Mouse (Mus musculus): ENCODE measurements around the gene Tssc4. TPM values are rescaled to one million over a fixed set of nuclear protein-coding genes. Genes with fewer than 3 reads are reported as not detected.

Tssc4 gene
- total and polyA plus RNA-seq, 3 experiments, result 75.6 to 76.9 TPM; not detected in 1

DNA sequence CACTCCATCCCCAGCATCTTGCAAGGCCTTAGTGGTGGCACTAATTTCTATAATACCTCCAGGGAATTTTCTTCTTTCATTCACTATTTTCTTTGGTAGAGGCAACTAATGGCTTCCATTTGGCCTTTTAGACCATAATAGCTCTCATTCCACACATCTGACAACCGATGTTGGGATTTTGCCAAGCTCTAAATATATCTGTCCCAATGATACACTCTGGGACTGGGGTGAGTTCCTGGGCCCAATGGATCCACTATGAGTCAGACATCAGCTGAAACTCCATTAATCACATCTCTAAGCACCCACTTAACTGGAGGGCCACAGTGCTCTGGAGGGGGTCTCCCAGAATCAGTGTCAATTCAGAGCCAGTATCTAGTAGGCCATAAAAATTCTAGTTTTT lies 37.2 kb upstream of the Tssc4 start:
- H3K4me3 ChIP-seq (ENCODE audit: control insufficient read depth in 1 of 2, insufficient read depth in 1 of 2, low read depth in 2 of 2, low read length in 2 of 2), result no peak overlapping the region
- no peak overlapping the region for H3K27ac ChIP-seq (ENCODE audit: control insufficient read depth, low read depth, low read length)
- TF ChIP-seq MAX (IDR thresholded peaks at IDR 0.05; ENCODE audit: low read length) (no peak), MXI1 (IDR thresholded peaks at IDR 0.05; ENCODE audit: low read depth, low read length) (no peak), MAZ (IDR thresholded peaks at IDR 0.05; ENCODE audit: low read depth, low read length) (no peak)
- no peaks in the 10 kb centered on the region for H3K9me3 ChIP-seq (replicated peaks; ENCODE audit: insufficient read depth, low read length)
- peaks cover 0 to 14% of the 10 kb centered on the region in 2 experiments; a peak in 3 of 4 replicates for H3K36me3 ChIP-seq (ENCODE audit: control insufficient read depth in 1 of 2, insufficient read depth in 2 of 2, low read length in 2 of 2)
- no peak overlapping the region for H3K9ac ChIP-seq (ENCODE audit: control insufficient read depth, low read depth, low read length, poor library complexity, severe bottlenecking)
- no peaks in the 10 kb centered on the region for H3K79me2 ChIP-seq (ENCODE audit: control insufficient read depth, insufficient read depth, low read length, poor library complexity)
- H3K4me1 ChIP-seq (ENCODE audit: control insufficient read depth in 1 of 2, insufficient read depth in 2 of 2, low read length in 2 of 2), result peaks cover 7 to 12% of the 10 kb centered on the region in 2 experiments; a peak in 3 of 4 replicates
- no peak for DNase-seq (ENCODE audit: low read depth, low spot score)
- no peaks in the 10 kb centered on the region for H3K27me3 ChIP-seq (ENCODE audit: control insufficient read depth in 1 of 2, insufficient read depth in 2 of 2, low read length in 2 of 2)

DNA sequence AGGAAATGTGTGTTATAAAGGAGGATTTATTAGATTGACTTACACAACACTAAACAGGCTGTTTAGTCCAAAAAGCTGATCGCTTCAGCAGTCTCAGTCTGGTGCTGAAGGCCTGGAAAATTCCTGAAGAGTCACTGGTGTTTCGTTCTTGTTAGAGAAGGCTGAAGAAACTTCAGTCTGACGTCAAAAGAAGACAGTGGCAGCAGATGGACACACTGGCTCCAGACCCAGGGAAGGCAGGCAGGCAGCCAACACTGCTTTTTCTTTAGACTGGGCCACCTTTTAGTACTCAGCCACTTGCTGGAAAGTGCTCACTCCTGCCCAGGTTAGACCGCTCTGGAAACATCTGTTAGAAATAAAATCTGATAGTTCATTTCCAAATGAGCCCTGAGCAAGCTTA lies 35.5 kb upstream of the Tssc4 start:
- H3K79me2 ChIP-seq (ENCODE audit: control insufficient read depth, insufficient read depth, low read length, poor library complexity), result no peaks in the 10 kb centered on the region
- H3K36me3 ChIP-seq (ENCODE audit: control insufficient read depth in 1 of 2, insufficient read depth in 2 of 2, low read length in 2 of 2), result peaks cover 0 to 22% of the 10 kb centered on the region in 2 experiments; a peak in 3 of 4 replicates
- no peak overlapping the region for H3K27ac ChIP-seq (ENCODE audit: control insufficient read depth, low read depth, low read length)
- TF ChIP-seq JUND (IDR thresholded peaks at IDR 0.05; ENCODE audit: low read depth, low read length) (no peak), MXI1 (IDR thresholded peaks at IDR 0.05; ENCODE audit: low read depth, low read length) (no peak), ZMIZ1 (IDR thresholded peaks at IDR 0.05; ENCODE audit: low read depth, low read length) (no peak), SIN3A (IDR thresholded peaks at IDR 0.05; ENCODE audit: low read length) (no peak), KAT2A (conservative IDR thresholded peaks at IDR 0.05; ENCODE audit: low read depth, low read length) (no peak), TAL1 (IDR thresholded peaks at IDR 0.05; ENCODE audit: low read length) (no peak), CHD1 (IDR thresholded peaks at IDR 0.05; ENCODE audit: low read depth, low read length) (no peak), GATA1 (IDR thresholded peaks at IDR 0.05; ENCODE audit: low read depth, low read length) (no peak), ZKSCAN1 (IDR thresholded peaks at IDR 0.05; ENCODE audit: low read depth, low read length) (no peak), MYC (IDR thresholded peaks at IDR 0.05; ENCODE audit: low read depth, low read length) (no peak), MAX (IDR thresholded peaks at IDR 0.05; ENCODE audit: low read length) (no peak), BHLHE40 (IDR thresholded peaks at IDR 0.05; ENCODE audit: borderline replicate concordance, low read depth, low read length) (no peak), MAFK (IDR thresholded peaks at IDR 0.05; ENCODE audit: borderline replicate concordance, low read depth, low read length) (no peak), RCOR1 (IDR thresholded peaks at IDR 0.05; ENCODE audit: low read depth, low read length) (no peak), USF1 (IDR thresholded peaks at IDR 0.05; ENCODE audit: low read depth, low read length) (no peak), CTCF (IDR thresholded peaks at IDR 0.05 in 2 of 3, conservative IDR thresholded peaks at IDR 0.05 in 1 of 3; ENCODE audit: control insufficient read depth in 1 of 3, insufficient read depth in 1 of 3, low read depth in 2 of 3, low read length in 3 of 3, poor library complexity in 1 of 3, severe bottlenecking in 1 of 3) (no peak)
- no peaks in the 10 kb centered on the region for H3K9me3 ChIP-seq (replicated peaks; ENCODE audit: insufficient read depth, low read length)
- H3K27me3 ChIP-seq (ENCODE audit: control insufficient read depth in 1 of 2, insufficient read depth in 2 of 2, low read length in 2 of 2), result no peaks in the 10 kb centered on the region
- peaks cover 22 to 23% of the 10 kb centered on the region in 2 experiments for H3K4me1 ChIP-seq (ENCODE audit: control insufficient read depth in 1 of 2, insufficient read depth in 2 of 2, low read length in 2 of 2)
- H3K9ac ChIP-seq (ENCODE audit: control insufficient read depth, low read depth, low read length, poor library complexity, severe bottlenecking), result no peak overlapping the region
- no peak overlapping the region for H3K4me3 ChIP-seq (ENCODE audit: control insufficient read depth in 1 of 2, insufficient read depth in 1 of 2, low read depth in 2 of 2, low read length in 2 of 2)
- DNase-seq (ENCODE audit: low read depth, low spot score), result no peak

Data from MEL (cell line).